Mouse (Mus musculus) kidney, embryonic 16.5 days (tissue): ENCODE measurements around the gene Ago3. TPM values are rescaled to one million over a fixed set of nuclear protein-coding genes. Genes with fewer than 3 reads are reported as not detected.
A peak's percentile ranks its signal among the peaks of the same experiment; 100 is the strongest.

ENCODE experiments used
- ATAC-seq: fragments of 200-750 bp; cut with Nextera tagmentation; 2 replicates; pipeline ENCODE4 v1.8.0; 2017; ENCODE audit warnings: moderate TSS enrichment; ENCODE audit not compliant: low FRiP score, low TSS enrichment
- H3K27ac ChIP-seq: fragments of 300-500 bp; sonication (generic); 2 replicates; pipeline ENCODE4 v1.5.1; 2014; ENCODE audit warnings: low read length
- H3K27me3 ChIP-seq: fragments of 300-500 bp; sonication (generic); 2 replicates; pipeline ENCODE4 v1.6.1; 2014; ENCODE audit warnings: low read length, control low read depth, mixed read lengths; ENCODE audit not compliant: insufficient read depth
- H3K36me3 ChIP-seq: fragments of 300-500 bp; sonication (generic); 2 replicates; pipeline ENCODE4 v1.6.1; 2014; ENCODE audit warnings: low read length, control low read depth, mixed read lengths; ENCODE audit not compliant: insufficient read depth
- H3K4me1 ChIP-seq: fragments of 300-500 bp; sonication (generic); 2 replicates; pipeline ENCODE4 v1.6.1; 2014; ENCODE audit warnings: low read length, control low read depth, mixed read lengths; ENCODE audit not compliant: insufficient read depth
- H3K4me2 ChIP-seq: fragments of 300-500 bp; sonication (generic); replicated peaks from 2 replicates; pipeline ENCODE4 v1.6.1; 2014; ENCODE audit warnings: low read depth, low read length
- H3K4me3 ChIP-seq: fragments of 300-500 bp; sonication (generic); 2 replicates; pipeline ENCODE4 v1.5.1; 2014; ENCODE audit warnings: mild to moderate bottlenecking, low read length
- H3K9ac ChIP-seq: fragments of 300-500 bp; sonication (generic); replicated peaks from 2 replicates; pipeline ENCODE4 v1.6.1; 2014; ENCODE audit warnings: low read length
- H3K9me3 ChIP-seq: fragments of 300-500 bp; sonication (generic); 2 replicates; pipeline ENCODE4 v1.6.1; 2016; ENCODE audit warnings: low read length, control low read depth
- WGBS: fragments of 180-500 bp; shearing (Covaris S2); extraction: QIAGEN DNeasy Blood & Tissue Kit; methylation state at CpG from one replicate; pipeline ENCODE4 v1.1.7; 2014; 5-methylcytosine and 5-hydroxymethylcytosine counted together
- polyA plus RNA-seq: library from polyadenylated mRNA; unstranded; fragments of >200 nt; fragmentation: Nextera tagmentation; extraction: Ambion mirVana; gene quantifications from 2 replicates; pipeline ENCODE4 v1.2.1, GENCODE M21; 2015

Gene Ago3
- polyA plus RNA-seq, 1 experiment from 2014 or later = 13.6 TPM

DNA sequence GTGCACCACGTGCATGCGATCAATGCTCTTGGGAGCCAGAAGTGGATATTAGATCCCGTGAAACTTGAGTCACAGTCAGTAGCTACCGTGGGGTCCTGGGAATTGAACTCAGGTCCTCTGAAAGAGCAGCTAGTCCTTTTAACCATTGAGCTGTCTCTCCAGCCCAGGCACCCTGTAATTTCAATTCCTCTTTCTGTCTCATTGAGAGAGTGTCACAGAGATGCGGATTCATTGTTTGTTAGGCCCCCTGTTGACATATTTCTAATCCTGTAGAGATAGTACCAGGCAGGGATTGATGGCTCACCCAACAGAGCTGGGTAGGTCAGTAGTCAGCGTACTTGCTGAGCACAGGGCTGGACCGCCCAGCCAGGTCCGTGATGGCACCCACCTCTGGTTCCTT lies 139.0 kb downstream of the Ago3 start:
- Histone ChIP-seq H3K27me3 (peaks cover 30% of the 10 kb centered on the region), H3K4me2 (no peak overlapping the region), H3K9me3 (no peaks in the 10 kb centered on the region), H3K27ac (no peak overlapping the region), H3K9ac (no peak overlapping the region), H3K36me3 (no peaks in the 10 kb centered on the region), H3K4me1 (peaks cover 24% of the 10 kb centered on the region), H3K4me3 (no peak overlapping the region)
- 88% methylated on average over 8 of the region's 8 CpGs for WGBS
- no peak for ATAC-seq

DNA sequence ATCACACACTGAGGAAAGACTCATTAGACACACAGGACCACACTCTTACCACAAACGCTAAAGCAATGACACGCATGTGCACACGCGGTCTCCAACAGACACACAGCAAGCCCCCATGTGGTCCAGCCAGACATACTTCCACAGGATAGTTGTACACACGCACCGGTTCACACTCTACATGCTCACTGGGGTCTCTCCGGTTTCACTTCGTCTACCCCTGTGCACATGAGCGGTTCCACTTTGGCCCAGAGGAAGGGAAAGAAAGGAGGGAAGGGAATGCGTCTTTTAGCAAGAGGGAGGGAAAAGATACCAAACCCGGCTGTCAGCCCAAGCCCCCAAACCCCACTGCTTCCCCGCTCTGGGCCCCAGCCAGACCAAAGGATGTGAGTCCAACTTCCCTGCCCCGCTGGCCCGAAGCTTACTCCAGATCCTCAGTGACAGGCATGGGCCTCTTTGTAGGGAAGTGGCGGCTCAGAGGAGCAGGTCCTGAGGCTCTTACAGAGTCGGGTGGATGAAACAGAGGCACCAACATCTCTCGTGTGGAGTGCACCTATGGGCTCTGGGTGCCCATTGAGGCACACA lies 141.2 kb downstream of the Ago3 start:
- peak overlapping the region; percentile 72 for H3K4me2 ChIP-seq
- no peaks in the 10 kb centered on the region for H3K36me3 ChIP-seq
- peaks cover 24% of the 10 kb centered on the region for H3K4me1 ChIP-seq
- H3K4me3 ChIP-seq = no peak overlapping the region
- no peaks in the 10 kb centered on the region for H3K9me3 ChIP-seq
- peaks cover 30% of the 10 kb centered on the region for H3K27me3 ChIP-seq
- H3K27ac ChIP-seq = no peak overlapping the region
- ATAC-seq = 0 out of 2 replicates have a peak, but pooled peaks have one; percentile 16
- 22% methylated on average over 17 of the region's 17 CpGs for WGBS
- no peak overlapping the region for H3K9ac ChIP-seq

DNA sequence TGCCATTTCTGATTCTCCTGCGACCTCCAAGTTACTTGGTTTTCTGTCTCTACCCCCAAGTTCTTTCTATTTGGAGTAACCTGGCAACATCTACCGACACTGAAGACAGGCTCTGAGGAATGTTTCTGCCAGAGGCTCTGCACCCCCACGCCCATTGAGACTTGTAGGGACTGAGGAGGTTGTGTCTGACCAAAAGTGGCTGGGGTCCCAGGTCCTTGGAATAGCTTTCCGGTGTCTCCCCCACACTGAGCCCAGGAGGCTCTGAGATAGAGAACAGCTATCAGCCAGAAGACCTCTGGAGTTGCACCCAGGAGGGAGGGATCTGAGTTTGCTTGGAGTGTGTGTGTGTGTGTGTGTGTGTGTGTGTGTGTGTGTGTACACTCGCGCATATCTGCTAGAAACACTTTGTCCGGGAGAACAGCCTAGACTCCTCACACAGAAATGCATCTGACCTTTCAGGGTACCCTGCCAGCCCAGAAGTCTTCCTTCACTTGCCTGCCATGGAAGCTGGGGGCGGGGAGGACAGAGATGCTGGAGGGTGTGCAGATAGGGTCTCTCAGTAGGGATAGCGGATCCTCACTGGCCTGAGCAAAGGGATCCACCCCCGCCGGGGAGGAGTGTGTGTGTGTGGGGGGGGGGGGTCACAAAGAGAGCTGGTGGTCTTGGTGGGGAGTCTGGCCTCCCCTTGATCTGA lies 141.9 kb downstream of the Ago3 start:
- H3K4me3 ChIP-seq = peak overlapping the region; percentile 51
- H3K27ac ChIP-seq = no peak overlapping the region

DNA sequence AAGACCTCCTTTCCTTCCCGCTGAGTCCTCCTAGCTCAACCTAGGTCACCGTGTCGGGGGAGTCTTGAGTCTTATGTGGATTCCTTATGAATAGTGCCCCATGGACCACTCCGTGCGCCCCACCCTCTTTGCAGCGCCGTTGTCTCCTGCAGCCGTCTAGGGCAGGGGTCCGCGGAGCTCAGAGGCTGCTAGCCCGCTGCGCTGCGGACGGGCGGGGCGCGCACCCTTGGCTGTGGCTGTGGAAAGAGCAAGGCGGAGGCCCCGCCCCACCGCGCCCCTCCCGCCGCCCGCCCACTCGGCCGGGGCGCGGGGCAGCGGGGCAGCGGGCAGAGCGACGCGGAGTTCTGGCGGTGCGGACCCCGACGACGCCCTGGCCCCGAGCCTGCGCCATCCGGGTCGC lies 142.9 kb downstream of the Ago3 start, which contains the start of gene Col8a2:
TSS of gene Col8a2 (plus strand) at position 302 of the 400 bp plus-strand sequence.
- H3K27ac ChIP-seq = peak within 1 kb of the TSS; percentile 27; the same call in 1 of the 2 replicates
- H3K9me3 ChIP-seq = no peaks in the 10 kb centered on the region
- peak within 1 kb of the TSS; percentile 59 for H3K9ac ChIP-seq
- peak within 1 kb of the TSS; percentile 51 for H3K4me3 ChIP-seq
- H3K36me3 ChIP-seq = no peaks in the 10 kb centered on the region
- peak within 1 kb of the TSS; percentile 72 for H3K4me2 ChIP-seq
- WGBS = 2% methylated on average over 31 of the region's 42 CpGs
- ATAC-seq = peak; percentile 74
- peaks cover 30% of the 10 kb centered on the region for H3K27me3 ChIP-seq
- peaks cover 24% of the 10 kb centered on the region for H3K4me1 ChIP-seq

More for the DNA sequence above, 141.9 kb downstream of the Ago3 start:
- Histone ChIP-seq H3K4me2 (peak overlapping the region; percentile 72), H3K4me1 (peaks cover 24% of the 10 kb centered on the region), H3K9me3 (no peaks in the 10 kb centered on the region), H3K36me3 (no peaks in the 10 kb centered on the region), H3K9ac (no peak overlapping the region), H3K27me3 (peaks cover 30% of the 10 kb centered on the region)
- peak; percentile 19; the same call in 1 of the 2 replicates for ATAC-seq
- WGBS = 28% methylated on average over 11 of the region's 11 CpGs

DNA sequence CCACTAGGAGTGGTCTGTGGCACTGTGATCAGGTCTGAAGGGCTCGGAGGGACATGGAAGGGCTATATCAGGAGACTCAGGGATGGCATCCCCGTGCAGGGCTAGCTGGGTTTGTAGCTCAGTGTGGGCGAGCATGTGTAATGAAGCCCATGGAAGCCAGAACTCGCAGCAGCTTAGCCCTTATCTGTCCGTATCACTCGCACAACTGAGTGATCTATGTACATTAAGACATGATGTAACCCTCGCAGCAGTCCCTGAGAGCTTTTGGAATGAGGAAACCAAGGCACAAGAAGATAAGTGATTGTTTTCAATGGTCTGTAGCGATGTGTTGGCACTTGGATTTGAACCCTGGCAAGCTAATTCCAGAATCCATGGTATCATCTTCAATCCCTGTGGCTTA lies 145.8 kb downstream of the Ago3 start:
- Histone ChIP-seq H3K4me3 (no peak overlapping the region), H3K9ac (no peak overlapping the region), H3K4me2 (no peak overlapping the region), H3K27me3 (peaks cover 28% of the 10 kb centered on the region), H3K4me1 (peaks cover 16% of the 10 kb centered on the region), H3K9me3 (no peaks in the 10 kb centered on the region), H3K36me3 (no peaks in the 10 kb centered on the region), H3K27ac (no peak overlapping the region)
- no peak for ATAC-seq
- WGBS = 88% methylated on average over 8 of the region's 8 CpGs

DNA sequence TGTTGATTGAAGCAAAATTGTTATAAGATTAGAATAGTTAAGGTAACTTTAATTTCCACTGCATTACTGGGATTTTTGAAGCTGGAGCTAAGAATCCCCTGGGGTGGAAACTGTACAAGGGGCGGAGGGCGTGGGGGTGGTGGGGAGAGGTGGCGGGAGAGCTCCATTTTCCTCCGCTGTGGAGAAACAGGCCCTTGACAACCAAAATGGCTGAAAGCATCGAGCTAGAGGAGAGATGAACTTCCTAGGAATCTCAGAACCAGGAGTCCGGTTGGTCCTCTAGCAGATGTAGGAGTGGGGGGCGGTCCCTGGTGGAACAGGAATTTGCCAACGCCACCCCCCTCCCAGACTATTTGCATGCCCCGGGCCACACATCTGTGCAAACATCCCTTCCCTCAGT lies 147.7 kb downstream of the Ago3 start:
- Histone ChIP-seq H3K9me3 (no peaks in the 10 kb centered on the region), H3K9ac (no peak overlapping the region), H3K27me3 (peaks cover 12% of the 10 kb centered on the region), H3K4me2 (no peak overlapping the region), H3K4me1 (peaks cover 11% of the 10 kb centered on the region; the same call in 1 of the 2 replicates), H3K4me3 (no peak overlapping the region), H3K36me3 (no peaks in the 10 kb centered on the region), H3K27ac (no peak overlapping the region)
- no peak for ATAC-seq
- WGBS = 64% methylated on average over 9 of the region's 9 CpGs

Other genes starting within 250 kb of the Ago3 start
- gene Thrap3, start 226.8 kb downstream of the Ago3 start, polyA plus RNA-seq = 210 and 218 TPM in 2 replicates
- gene Map7d1, start 173.2 kb downstream of the Ago3 start, polyA plus RNA-seq = 31.5 and 32.2 TPM in 2 replicates
- 113 and 120 TPM in 2 replicates for gene Trappc3, start 167.2 kb downstream of the Ago3 start, polyA plus RNA-seq
- 11.1 and 11.4 TPM in 2 replicates for gene Col8a2, start 142.8 kb downstream of the Ago3 start, polyA plus RNA-seq
- 85.3 and 91.6 TPM in 2 replicates for gene Adprhl2, start 107.9 kb downstream of the Ago3 start, polyA plus RNA-seq
- gene Tekt2, start 103.9 kb downstream of the Ago3 start, polyA plus RNA-seq = 3.9 and 5.5 TPM in 2 replicates
- gene Ago1, start 39.0 kb upstream of the Ago3 start, polyA plus RNA-seq = 4.6 and 5.1 TPM in 2 replicates
- gene Ago4, start 103.9 kb upstream of the Ago3 start, polyA plus RNA-seq = 1.5 TPM in 2 replicates
- 33.8 and 37.2 TPM in 2 replicates for gene Clspn, start 127.4 kb upstream of the Ago3 start, polyA plus RNA-seq
- gene 5730409E04Rik, start 180.3 kb upstream of the Ago3 start, polyA plus RNA-seq = 1.5 and 2.2 TPM in 2 replicates
- 457 and 483 TPM in 2 replicates for gene Psmb2, start 248.1 kb upstream of the Ago3 start, polyA plus RNA-seq